Mouse (Mus musculus): ENCODE measurements around the gene Kcnk13.

Gene Kcnk13

GRCm38 (mm10) chr12:100099971-100100706 lies 135.8 kb downstream of the Kcnk13 start:
- WGBS, result 61% methylated on average over 3 of the region's 3 CpGs

GRCm38 (mm10) chr12:100100707-100101030 lies 136.4 kb downstream of the Kcnk13 start:
- WGBS, result 71% methylated on average over 3 of the region's 3 CpGs

GRCm38 (mm10) chr12:100101651-100102050 lies 137.4 kb downstream of the Kcnk13 start:
- 89% methylated on average over 3 of the region's 3 CpGs for WGBS

- 95% methylated on average over 5 of the region's 5 CpGs for WGBS
Measured at GRCm38 (mm10) chr12:100104530-100104929, 140.2 kb downstream of the Kcnk13 start.

- 9% methylated on average over 20 of the region's 20 CpGs for WGBS
Measured at GRCm38 (mm10) chr12:100106275-100106895, 142.1 kb downstream of the Kcnk13 start.

GRCm38 (mm10) chr12:100107436-100107835 lies 143.1 kb downstream of the Kcnk13 start:
- 57% methylated on average over 4 of the region's 4 CpGs for WGBS

- WGBS, result under 1% methylated on average over 58 of the region's 58 CpGs
Measured at GRCm38 (mm10) chr12:100109986-100110696, 145.8 kb downstream of the Kcnk13 start, which contains the start of gene Psmc1. TSS of gene Psmc1 (plus strand) at chr12:100110154.

Data from cerebral cortex, adult 2 months (tissue).